Mouse (Mus musculus): ENCODE data around the gene St6galnac6. TPM values are rescaled to one million over a fixed set of nuclear protein-coding genes. Genes with fewer than 3 reads are reported as not detected.

The St6galnac6 gene
- total and polyA plus RNA-seq, 3 experiments, result 12.5 to 26.5 TPM; not detected in 1

GRCm38 (mm10) chr2:32596725-32597124 lies 2.8 kb upstream of the St6galnac6 start:
- DNase-seq (ENCODE audit: low read depth, low spot score), result no peak
- Histone ChIP-seq H3K36me3 (ENCODE audit: control insufficient read depth in 1 of 2, insufficient read depth in 2 of 2, low read length in 2 of 2) (peaks cover 0 to 5% of the 10 kb centered on the region in 2 experiments; a peak in 1 of 4 replicates), H3K79me2 (ENCODE audit: control insufficient read depth, insufficient read depth, low read length, poor library complexity) (no peaks in the 10 kb centered on the region), H3K4me3 (ENCODE audit: control insufficient read depth in 1 of 2, insufficient read depth in 1 of 2, low read depth in 2 of 2, low read length in 2 of 2) (no peak overlapping the region), H3K9me3 (replicated peaks; ENCODE audit: insufficient read depth, low read length) (no peaks in the 10 kb centered on the region), H3K27me3 (ENCODE audit: control insufficient read depth in 1 of 2, insufficient read depth in 2 of 2, low read length in 2 of 2) (no peaks in the 10 kb centered on the region), H3K27ac (ENCODE audit: control insufficient read depth, low read depth, low read length) (no peak overlapping the region), H3K4me1 (ENCODE audit: control insufficient read depth in 1 of 2, insufficient read depth in 2 of 2, low read length in 2 of 2) (peaks cover 0 to 3% of the 10 kb centered on the region in 2 experiments; a peak in 1 of 4 replicates), H3K9ac (ENCODE audit: control insufficient read depth, low read depth, low read length, poor library complexity, severe bottlenecking) (no peak overlapping the region)
- no peak for TF ChIP-seq SMC3 (IDR thresholded peaks at IDR 0.05; ENCODE audit: low read depth, low read length)
- TF ChIP-seq MYB (IDR thresholded peaks at IDR 0.05; ENCODE audit: low read depth, low read length), result no peak
- TF ChIP-seq CHD2 (IDR thresholded peaks at IDR 0.05; ENCODE audit: low read length), result no peak
- TF ChIP-seq POLR2AphosphoS2 (IDR thresholded peaks at IDR 0.05; ENCODE audit: low read length), result no peak
- no peak for TF ChIP-seq POLR2AphosphoS5 (IDR thresholded peaks at IDR 0.05; ENCODE audit: borderline replicate concordance, low read depth, low read length)
- TF ChIP-seq MXI1 (IDR thresholded peaks at IDR 0.05; ENCODE audit: low read depth, low read length), result no peak
- TF ChIP-seq ZC3H11A (IDR thresholded peaks at IDR 0.05; ENCODE audit: low read depth, low read length), result no peak
- no peak for TF ChIP-seq UBTF (IDR thresholded peaks at IDR 0.05; ENCODE audit: borderline replicate concordance, insufficient read depth, low read depth, low read length)
- no peak for TF ChIP-seq ELF1 (IDR thresholded peaks at IDR 0.05; ENCODE audit: low read depth, low read length)
- TF ChIP-seq RAD21 (IDR thresholded peaks at IDR 0.05; ENCODE audit: low read depth, low read length), result no peak
- no peak for TF ChIP-seq EP300 (IDR thresholded peaks at IDR 0.05; ENCODE audit: low read depth in 1 of 2, low read length in 2 of 2)
- no peak for TF ChIP-seq MEF2A (IDR thresholded peaks at IDR 0.05; ENCODE audit: extremely low read depth, insufficient replicate concordance, low read depth, low read length, poor library complexity, severe bottlenecking)
- TF ChIP-seq TAL1 (IDR thresholded peaks at IDR 0.05; ENCODE audit: low read length), result no peak
- no peak for TF ChIP-seq CTCF (IDR thresholded peaks at IDR 0.05 in 2 of 3, conservative IDR thresholded peaks at IDR 0.05 in 1 of 3; ENCODE audit: control insufficient read depth in 1 of 3, insufficient read depth in 1 of 3, low read depth in 2 of 3, low read length in 3 of 3, poor library complexity in 1 of 3, severe bottlenecking in 1 of 3)
- no peak for TF ChIP-seq HCFC1 (IDR thresholded peaks at IDR 0.05; ENCODE audit: low read depth, low read length)

- H3K27me3 ChIP-seq (ENCODE audit: control insufficient read depth in 1 of 2, insufficient read depth in 2 of 2, low read length in 2 of 2), result no peaks in the 10 kb centered on the region
- no peaks in the 10 kb centered on the region for H3K9me3 ChIP-seq (replicated peaks; ENCODE audit: insufficient read depth, low read length)
- TF ChIP-seq USF2 (IDR thresholded peaks at IDR 0.05; ENCODE audit: borderline replicate concordance in 1 of 2, insufficient read depth in 1 of 2, low read depth in 1 of 2, low read length in 2 of 2) (no peak), MAZ (IDR thresholded peaks at IDR 0.05; ENCODE audit: low read depth, low read length) (no peak), EP300 (IDR thresholded peaks at IDR 0.05; ENCODE audit: low read depth in 1 of 2, low read length in 2 of 2) (no peak), GABPA (IDR thresholded peaks at IDR 0.05; ENCODE audit: low read depth, low read length) (no peak), POLR2AphosphoS2 (IDR thresholded peaks at IDR 0.05; ENCODE audit: low read length) (no peak), ZKSCAN1 (IDR thresholded peaks at IDR 0.05; ENCODE audit: low read depth, low read length) (no peak)
- no peak for DNase-seq (ENCODE audit: low read depth, low spot score)
- H3K79me2 ChIP-seq (ENCODE audit: control insufficient read depth, insufficient read depth, low read length, poor library complexity), result no peaks in the 10 kb centered on the region
- no peak overlapping the region for H3K27ac ChIP-seq (ENCODE audit: control insufficient read depth, low read depth, low read length)
- H3K36me3 ChIP-seq (ENCODE audit: control insufficient read depth in 1 of 2, insufficient read depth in 2 of 2, low read length in 2 of 2), result peaks cover 0 to 5% of the 10 kb centered on the region in 2 experiments; a peak in 1 of 4 replicates
- H3K4me1 ChIP-seq (ENCODE audit: control insufficient read depth in 1 of 2, insufficient read depth in 2 of 2, low read length in 2 of 2), result peaks cover 0 to 3% of the 10 kb centered on the region in 2 experiments; a peak in 2 of 4 replicates
- no peak overlapping the region for H3K9ac ChIP-seq (ENCODE audit: control insufficient read depth, low read depth, low read length, poor library complexity, severe bottlenecking)
- no peak overlapping the region for H3K4me3 ChIP-seq (ENCODE audit: control insufficient read depth in 1 of 2, insufficient read depth in 1 of 2, low read depth in 2 of 2, low read length in 2 of 2)
Observed at GRCm38 (mm10) chr2:32597248-32597647, 2.3 kb upstream of the St6galnac6 start.

Data from MEL (cell line).